Mouse (Mus musculus): ENCODE data around the gene Pdzd2.

Gene Pdzd2

GRCm38 (mm10) chr15:12314584-12314983 is 425.1 kb downstream of the Pdzd2 start:
- DNase-seq (ENCODE audit: low spot score) = no peak

GRCm38 (mm10) chr15:12313255-12313654 is 426.5 kb downstream of the Pdzd2 start:
- no peak for DNase-seq (ENCODE audit: low spot score)

GRCm38 (mm10) chr15:12311465-12311864 is 428.3 kb downstream of the Pdzd2 start:
- DNase-seq (ENCODE audit: low spot score) = no peak

- no peak for DNase-seq (ENCODE audit: low spot score)
Measured at GRCm38 (mm10) chr15:12310676-12311075, 429.0 kb downstream of the Pdzd2 start.
